Mouse (Mus musculus): Measurements from ENCODE around the gene Kctd13.

Kctd13 gene

GRCm38 (mm10) chr7:126982054-126982453 is 53.4 kb downstream of the Kctd13 start:
- no peak for DNase-seq (ENCODE audit: low read depth, low spot score)

- DNase-seq (ENCODE audit: low read depth, low spot score): no peak
Measured at GRCm38 (mm10) chr7:126983113-126983512, 54.4 kb downstream of the Kctd13 start.

GRCm38 (mm10) chr7:126984667-126985444 is 56.2 kb downstream of the Kctd13 start:
- no peak for DNase-seq (ENCODE audit: low read depth, low spot score)

- DNase-seq (ENCODE audit: low read depth, low spot score): peak; percentile 53
Measured at GRCm38 (mm10) chr7:126986319-126986718, 57.6 kb downstream of the Kctd13 start.

GRCm38 (mm10) chr7:126988816-126989215 is 60.1 kb downstream of the Kctd13 start:
- DNase-seq (ENCODE audit: low read depth, low spot score): peak; percentile 56

All from ZHBTc4 (cell line).